Mouse (Mus musculus): Measurements from ENCODE around the gene Sirpa. TPM values are rescaled to one million over a fixed set of nuclear protein-coding genes. Genes with fewer than 3 reads are reported as not detected.

The Sirpa gene
- polyA plus RNA-seq, 1 experiment: 309 TPM

- DNase-seq (ENCODE audit: extremely low spot score in 1 of 2, low spot score in 1 of 2): no peak
Observed at GRCm38 (mm10) chr2:129630532-129630886, 37.9 kb downstream of the Sirpa start.

GRCm38 (mm10) chr2:129630978-129631660 lies 38.5 kb downstream of the Sirpa start:
- no peak for DNase-seq (ENCODE audit: extremely low spot score in 1 of 2, low spot score in 1 of 2)

- DNase-seq (ENCODE audit: extremely low spot score in 1 of 2, low spot score in 1 of 2): no peak
Observed at GRCm38 (mm10) chr2:129632324-129632723, 39.7 kb downstream of the Sirpa start.

GRCm38 (mm10) chr2:129633077-129633732 lies 40.6 kb downstream of the Sirpa start:
- DNase-seq (ENCODE audit: extremely low spot score in 1 of 2, low spot score in 1 of 2): peak in 1 of 2 experiments; percentile 74

- DNase-seq (ENCODE audit: extremely low spot score in 1 of 2, low spot score in 1 of 2): no peak
Observed at GRCm38 (mm10) chr2:129633982-129634381, 41.3 kb downstream of the Sirpa start.

- DNase-seq (ENCODE audit: extremely low spot score in 1 of 2, low spot score in 1 of 2): no peak
Observed at GRCm38 (mm10) chr2:129652616-129653015, 60.0 kb downstream of the Sirpa start.

GRCm38 (mm10) chr2:129653632-129654031 lies 61.0 kb downstream of the Sirpa start:
- no peak for DNase-seq (ENCODE audit: extremely low spot score in 1 of 2, low spot score in 1 of 2)

GRCm38 (mm10) chr2:129654233-129654950 lies 61.8 kb downstream of the Sirpa start:
- peak in 1 of 2 experiments; percentile 47 for DNase-seq (ENCODE audit: extremely low spot score in 1 of 2, low spot score in 1 of 2)

GRCm38 (mm10) chr2:129655033-129655432 lies 62.4 kb downstream of the Sirpa start:
- peak in 1 of 2 experiments; percentile 44 for DNase-seq (ENCODE audit: extremely low spot score in 1 of 2, low spot score in 1 of 2)

GRCm38 (mm10) chr2:129658796-129659195 lies 66.2 kb downstream of the Sirpa start:
- no peak for DNase-seq (ENCODE audit: extremely low spot score in 1 of 2, low spot score in 1 of 2)

GRCm38 (mm10) chr2:129660020-129660419 lies 67.4 kb downstream of the Sirpa start:
- peak in 1 of 2 experiments; percentile 25 for DNase-seq (ENCODE audit: extremely low spot score in 1 of 2, low spot score in 1 of 2)

- no peak for DNase-seq (ENCODE audit: extremely low spot score in 1 of 2, low spot score in 1 of 2)
Observed at GRCm38 (mm10) chr2:129662484-129662883, 69.8 kb downstream of the Sirpa start.

- DNase-seq (ENCODE audit: extremely low spot score in 1 of 2, low spot score in 1 of 2): no peak
Observed at GRCm38 (mm10) chr2:129671911-129672310, 79.3 kb downstream of the Sirpa start.

GRCm38 (mm10) chr2:129674935-129675634 lies 82.5 kb downstream of the Sirpa start:
- peak; percentile 33 to 93 for DNase-seq (ENCODE audit: extremely low spot score in 1 of 2, low spot score in 1 of 2)

GRCm38 (mm10) chr2:129677664-129678063 lies 85.0 kb downstream of the Sirpa start:
- no peak for DNase-seq (ENCODE audit: extremely low spot score in 1 of 2, low spot score in 1 of 2)

GRCm38 (mm10) chr2:129679066-129679465 lies 86.4 kb downstream of the Sirpa start:
- DNase-seq (ENCODE audit: extremely low spot score in 1 of 2, low spot score in 1 of 2): no peak

- DNase-seq (ENCODE audit: extremely low spot score in 1 of 2, low spot score in 1 of 2): no peak
Observed at GRCm38 (mm10) chr2:129680236-129680635, 87.6 kb downstream of the Sirpa start.
